Mouse (Mus musculus) mouse embryonic stem cell (cell line): ENCODE data around the gene Suclg2.
"Not testable (repeated sequence)": the region's sequence is repeated elsewhere in the genome, so short reads cannot be mapped to it uniquely, and the experiment has no call there.

Experiments used
- in situ Hi-C, 2 experiments: fragments of 300-500 bp; cut with MboI; formaldehyde crosslinking; loops; 1 replicate in 1 of 2; 3 replicates in 1 of 2; pipeline ENCODE4 v1.14.3; 2019 to 2020; ENCODE audit warnings: low sequenced_read_pairs in 2 of 2, low pct_unique_long_range_greater_than_20kb in 1 of 2, mixed read lengths in 1 of 2; ENCODE audit not compliant: unreplicated experiment in 1 of 2

Suclg2 gene

DNA sequence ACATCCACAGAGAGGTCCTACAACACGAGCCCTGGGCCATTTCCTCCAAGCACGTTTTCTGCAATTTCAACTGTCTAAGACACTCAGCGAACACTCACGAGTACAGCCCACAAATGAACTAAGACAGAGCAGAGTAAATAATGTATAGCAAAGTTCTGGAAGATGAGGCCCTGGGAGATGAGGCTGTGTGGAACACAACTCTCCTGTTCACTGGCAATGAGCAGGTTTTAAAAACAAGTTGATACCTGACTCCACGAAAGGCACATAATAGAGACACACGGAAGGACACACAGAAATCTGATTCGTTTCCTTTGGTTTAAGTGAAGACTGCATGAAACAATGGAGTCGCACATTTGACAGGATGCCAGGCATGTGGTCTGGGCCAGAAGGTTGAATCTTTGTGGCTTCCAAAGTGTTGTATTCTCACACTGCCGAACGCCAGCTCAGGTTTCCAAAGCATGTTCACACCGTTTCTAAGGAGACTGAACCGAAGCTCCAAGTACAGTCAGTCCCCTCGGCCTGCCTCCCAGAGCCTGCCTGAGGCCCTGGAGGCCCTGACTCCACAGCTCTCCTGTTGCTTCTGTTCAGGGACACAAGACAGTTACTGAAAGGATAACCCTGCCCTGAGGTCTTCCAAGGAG is 68.4 kb downstream of the Suclg2 start:
- in situ Hi-C loops = no loop called here

DNA sequence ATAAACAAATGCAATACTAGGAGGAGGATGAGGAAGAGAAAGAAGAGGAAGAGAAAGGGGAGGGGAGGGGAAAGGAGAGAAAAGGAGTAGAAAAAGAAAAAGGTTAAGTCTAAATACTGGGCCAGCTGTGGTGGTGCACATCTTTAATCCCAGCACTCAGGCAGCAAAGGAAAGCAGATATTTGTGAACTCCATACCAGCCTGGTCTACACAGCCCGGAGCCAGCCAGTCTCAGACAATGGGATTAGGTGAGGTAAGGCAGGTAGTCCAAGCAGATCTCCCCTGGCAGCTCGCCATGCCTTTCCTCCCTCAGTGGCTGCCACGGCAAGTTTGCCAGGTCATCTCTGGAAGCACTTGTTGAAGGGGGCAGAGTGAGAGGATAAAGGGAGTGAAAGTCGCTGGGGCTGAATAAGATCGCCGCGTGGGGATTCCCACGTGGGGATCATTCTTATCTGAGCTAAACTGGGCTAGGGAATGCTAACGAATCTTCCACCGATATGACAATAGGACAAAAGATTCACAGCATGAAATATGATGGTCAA is 69.4 kb downstream of the Suclg2 start:
- in situ Hi-C loops = no loop called here

DNA sequence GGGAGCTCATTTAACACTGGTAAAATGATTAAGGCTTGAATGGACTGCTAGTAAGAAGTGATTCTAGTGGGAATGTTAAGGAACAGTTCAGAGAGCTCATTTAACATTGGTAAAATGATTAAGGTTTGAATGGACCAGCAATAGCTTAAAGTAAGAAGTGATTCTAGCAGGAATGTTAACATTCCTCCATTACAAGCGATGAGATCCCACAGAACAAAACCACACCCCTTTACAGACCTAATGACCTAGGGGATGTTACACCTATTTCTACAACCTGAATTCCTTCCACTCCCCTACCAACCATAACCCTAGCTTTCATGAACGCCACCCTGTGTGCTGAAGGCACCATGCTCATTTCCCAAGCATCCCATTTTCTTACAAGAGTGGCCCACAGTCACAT is 81.2 kb downstream of the Suclg2 start:
- in situ Hi-C loops = no loop called here

DNA sequence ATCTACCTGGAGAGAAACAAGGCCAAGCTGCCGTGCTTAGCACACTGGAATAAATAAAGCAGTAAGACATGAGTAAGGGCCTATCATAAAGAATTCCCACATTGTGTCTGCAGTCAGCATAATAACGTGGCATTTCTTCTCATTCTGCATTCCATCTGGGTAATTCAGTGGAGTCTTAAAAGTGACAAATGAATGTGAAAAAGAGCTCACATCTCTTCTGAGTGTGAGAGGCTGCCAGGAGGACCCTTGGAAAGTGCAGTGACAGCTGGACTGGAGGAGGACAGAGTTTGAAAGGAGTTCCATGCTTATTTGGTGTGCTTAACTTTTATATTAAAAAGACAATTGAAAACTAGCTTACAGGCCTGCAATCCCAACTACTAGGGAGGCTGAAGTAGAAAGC is 83.2 kb downstream of the Suclg2 start:
- in situ Hi-C loops = no loop called here

DNA sequence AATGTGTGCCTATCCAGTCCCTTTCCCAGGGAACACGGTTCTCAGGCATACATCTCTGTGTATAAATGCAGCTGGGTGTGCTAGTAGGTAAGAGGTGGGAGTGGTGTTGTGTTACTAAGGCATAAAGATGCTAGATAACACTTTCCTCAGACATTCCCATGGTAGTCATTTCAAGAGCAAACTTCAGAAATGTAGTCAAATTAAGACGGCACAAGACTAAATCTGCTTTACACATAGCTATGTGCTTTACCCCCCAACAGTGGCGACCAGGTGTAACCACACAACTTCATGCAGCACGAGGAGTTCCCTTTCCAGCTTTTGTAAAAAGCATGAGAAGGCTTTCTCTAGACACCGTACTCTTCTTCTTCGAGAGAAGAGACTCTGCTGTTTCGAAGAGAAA is 89.5 kb downstream of the Suclg2 start:
- in situ Hi-C loops = no loop called here

DNA sequence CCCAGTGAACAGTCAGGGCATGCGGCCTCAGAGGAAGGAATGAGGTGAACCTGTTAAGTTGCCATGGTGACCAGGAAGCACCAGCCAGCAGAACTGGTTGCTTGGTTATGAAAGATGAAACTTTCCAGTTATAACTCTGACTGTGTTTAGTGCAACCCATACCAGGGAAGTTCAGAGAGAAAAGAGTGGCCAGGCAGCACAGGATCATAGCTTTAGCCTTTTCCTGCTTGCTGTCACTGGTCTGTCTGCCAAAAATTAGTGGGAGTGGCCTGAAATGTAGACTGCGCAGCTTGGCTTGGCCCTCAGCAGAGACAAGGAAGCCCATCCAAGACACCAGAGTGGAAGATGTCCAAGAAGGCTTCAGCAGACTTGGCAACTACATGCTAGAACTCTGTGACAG is 96.8 kb downstream of the Suclg2 start:
- in situ Hi-C loops = no loop called here

DNA sequence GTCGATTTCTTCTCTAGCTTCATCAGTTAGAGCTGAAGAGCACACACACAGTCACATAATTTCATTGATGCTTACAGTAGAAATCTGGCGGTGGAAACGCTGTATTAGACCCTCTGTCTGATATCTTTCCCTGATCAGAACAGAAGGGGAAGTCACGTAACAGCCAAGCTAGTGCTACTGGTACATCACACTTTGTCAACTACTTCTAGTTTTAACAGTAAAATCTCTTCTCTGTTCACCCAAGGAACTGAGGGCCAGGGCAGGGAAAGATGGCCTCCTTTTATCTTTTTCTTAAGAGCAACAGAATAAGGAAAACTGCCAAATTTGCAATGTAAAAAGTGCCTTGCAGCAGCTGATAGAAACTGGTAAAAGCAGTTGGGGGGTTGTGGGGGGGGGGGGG is 97.8 kb downstream of the Suclg2 start:
- in situ Hi-C loops = no loop called here

DNA sequence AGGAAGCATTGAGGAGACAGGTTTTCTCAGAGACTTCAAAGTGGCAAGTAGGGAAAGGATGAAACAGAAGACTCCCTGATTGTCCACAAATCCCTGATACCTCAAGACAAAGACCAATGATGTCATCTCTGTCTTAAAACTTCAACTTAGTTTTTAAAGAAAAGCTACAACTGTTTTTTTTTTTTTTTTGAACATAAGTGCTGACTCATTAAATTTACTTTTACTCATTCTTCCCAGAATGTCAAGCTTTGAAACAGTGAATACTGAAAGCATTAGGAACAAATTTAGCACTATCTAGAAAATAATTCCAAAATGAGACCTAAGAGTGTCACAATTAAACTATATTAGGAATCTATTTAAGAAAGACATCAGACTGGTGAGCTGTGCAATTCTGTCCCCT is 98.8 kb downstream of the Suclg2 start:
- in situ Hi-C loops = no loop called here

DNA sequence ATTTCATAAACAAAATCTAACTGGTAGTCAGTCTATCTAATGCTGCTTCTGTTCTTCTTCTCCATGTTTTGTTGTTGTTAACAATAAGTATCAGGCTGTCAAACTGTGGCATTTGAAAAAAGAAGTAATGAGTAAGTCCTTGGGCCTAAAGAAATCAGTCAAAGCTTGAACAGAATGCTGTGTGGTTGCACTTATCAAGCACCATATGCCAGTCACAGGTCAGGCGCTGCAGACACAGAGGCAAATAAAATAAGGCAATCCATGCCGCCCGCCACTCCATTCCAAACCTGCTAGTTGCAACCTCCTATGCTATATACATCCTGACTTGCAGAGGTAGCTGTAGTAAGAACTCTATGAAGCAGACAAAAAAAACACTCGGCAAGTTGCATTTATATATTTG is 100.2 kb downstream of the Suclg2 start:
- in situ Hi-C loops = no loop called here

DNA sequence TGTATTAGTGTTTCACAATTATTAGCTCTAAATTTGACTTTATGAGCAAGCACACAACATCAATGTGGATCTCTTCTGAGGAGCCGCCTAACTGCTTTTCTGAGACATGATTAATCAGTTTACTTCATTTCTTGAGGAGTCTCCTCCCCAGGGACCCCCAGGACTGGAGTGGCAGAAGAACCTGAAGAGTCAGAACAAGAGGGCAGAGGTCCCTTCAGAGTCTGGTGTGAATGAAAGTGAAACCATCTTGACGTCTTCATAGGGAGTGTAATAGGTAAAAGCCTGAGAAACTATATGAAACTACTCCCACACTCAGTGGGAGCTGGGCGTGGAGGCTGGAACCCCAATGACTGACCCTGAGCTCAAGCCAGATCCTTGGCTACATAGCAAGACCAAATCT is 105.4 kb downstream of the Suclg2 start:
- in situ Hi-C loops = no loop called here

DNA sequence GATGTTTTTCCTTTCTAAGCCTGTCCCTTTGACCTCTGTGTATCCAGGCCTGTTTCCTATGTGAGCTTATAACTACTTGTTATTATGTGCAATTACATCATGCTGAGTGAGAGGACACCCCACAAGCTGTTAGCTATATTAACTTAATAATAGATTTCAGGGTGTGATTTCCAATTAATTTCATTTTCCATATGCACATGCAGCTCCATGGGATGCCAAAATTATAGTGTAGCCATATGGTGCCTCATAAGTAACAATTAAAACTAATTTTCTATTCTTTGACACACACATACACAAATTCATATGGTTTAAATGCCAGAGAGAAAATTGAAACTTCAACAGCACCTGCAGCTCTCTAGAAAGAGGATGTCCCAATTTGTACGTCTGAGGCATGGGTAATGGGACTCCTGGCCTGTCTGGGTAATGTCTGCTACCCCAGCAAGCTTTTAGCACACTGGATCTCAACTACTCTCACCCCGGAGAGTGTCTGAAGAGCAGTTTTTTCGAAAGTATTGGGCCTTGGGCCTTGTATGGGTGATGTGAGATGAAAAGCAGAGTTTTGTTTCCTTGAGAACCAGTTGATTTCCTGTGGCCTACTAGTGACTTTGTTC is 106.1 kb downstream of the Suclg2 start:
- in situ Hi-C loops = no loop called here

DNA sequence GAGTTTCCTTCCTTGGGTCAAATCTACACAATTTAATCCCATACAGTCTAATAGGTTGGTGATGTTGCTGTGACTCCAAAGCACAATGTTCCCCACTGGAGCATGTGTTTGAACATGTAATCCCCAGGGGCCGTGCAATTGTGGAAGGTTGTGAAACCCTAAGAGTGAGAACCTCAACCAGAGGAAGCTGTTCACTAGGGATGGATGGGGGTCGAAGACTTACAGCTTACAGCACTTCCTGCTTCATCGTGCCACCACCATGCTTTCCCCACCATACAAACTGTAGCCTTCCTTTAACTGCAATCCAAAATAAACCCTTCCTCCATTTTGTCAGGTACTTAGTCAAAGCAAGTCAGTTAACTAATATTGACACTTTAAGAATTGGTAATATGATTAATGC is 107.5 kb downstream of the Suclg2 start:
- in situ Hi-C loops = no loop called here

DNA sequence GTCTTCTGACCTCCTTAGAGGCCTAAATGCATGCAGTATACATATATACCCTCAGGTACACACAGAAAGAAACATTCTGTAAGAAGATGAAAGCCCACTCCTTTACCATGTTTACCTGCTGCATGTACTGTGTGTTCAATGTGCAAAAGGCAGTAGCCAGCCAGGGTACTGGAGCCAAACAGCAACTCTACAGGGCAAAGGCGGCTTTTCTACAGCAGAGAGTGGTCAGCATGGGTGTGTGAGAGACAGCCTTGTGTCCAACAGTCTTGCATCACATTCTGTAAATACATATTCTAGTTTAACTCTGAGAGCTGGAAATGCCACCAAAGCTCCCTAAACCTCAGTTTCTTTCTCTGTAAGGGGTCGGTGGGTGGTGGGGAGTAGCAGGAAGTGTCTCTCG is 110.5 kb downstream of the Suclg2 start:
- in situ Hi-C loops = no loop called here

DNA sequence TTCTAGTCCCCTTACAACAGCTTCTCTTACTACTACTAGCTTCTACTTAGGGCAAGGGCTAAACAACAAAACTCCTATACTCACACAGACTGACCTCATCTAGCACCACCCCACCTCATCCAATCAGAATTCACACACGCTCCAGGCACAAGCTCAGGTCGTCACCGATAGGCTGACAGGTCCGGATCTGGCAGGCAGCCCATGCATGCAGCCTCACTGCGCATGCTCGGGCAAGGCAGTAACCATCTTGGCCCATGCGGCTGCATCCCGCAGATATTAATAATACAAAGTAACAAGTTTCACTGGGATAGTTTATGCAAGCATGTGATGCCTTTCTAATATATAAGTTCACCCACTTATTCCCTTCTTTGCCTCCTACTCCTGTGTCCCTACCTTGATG is 117.9 kb downstream of the Suclg2 start:
- in situ Hi-C loops = not testable (repeated sequence)

DNA sequence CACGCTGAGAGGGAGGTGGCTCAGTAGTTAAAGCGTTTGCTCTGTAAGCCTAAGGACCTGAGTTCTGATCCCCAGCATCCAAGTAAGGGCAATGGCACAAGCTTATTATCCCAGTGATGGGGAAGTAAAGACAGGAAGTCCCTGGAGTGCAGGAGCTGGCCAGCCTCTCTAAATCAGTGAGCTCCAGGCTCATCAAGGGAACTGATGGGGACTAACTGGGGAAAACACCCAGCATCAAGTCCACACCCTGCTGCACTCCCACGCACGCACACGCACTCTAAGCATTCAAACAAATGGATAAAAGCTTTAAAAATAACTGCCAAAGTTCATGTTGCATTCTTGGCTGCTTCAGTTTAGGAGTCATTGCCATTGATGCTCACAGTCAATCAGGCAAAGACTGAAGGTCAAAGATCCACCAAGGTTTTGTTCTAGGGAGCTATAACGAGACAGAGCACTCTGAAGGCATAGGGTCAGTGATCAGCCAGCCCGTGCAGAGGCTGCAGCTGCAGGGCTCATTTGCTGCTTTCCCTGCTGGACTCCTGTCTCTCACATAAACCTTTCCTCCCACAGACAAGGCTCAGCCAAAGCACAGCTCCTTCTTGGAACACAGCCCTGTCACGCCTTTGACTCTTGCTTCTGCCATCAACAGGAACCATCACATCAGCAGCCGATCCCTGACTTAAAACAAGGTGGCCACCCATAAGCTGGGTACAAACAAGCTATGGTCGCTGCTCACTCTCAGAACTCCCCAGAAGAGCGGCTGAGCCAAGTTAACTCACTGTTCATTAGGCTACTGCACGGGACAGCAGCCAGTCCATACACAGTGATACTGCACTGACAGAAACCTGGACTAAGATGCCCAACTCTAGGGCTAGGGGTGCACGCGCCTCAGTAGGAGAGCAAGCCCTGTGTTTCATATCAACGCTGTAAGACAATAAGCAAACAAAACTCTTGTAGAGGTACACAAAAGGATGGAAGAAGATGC is 121.5 kb downstream of the Suclg2 start:
- in situ Hi-C loops = no loop called here

DNA sequence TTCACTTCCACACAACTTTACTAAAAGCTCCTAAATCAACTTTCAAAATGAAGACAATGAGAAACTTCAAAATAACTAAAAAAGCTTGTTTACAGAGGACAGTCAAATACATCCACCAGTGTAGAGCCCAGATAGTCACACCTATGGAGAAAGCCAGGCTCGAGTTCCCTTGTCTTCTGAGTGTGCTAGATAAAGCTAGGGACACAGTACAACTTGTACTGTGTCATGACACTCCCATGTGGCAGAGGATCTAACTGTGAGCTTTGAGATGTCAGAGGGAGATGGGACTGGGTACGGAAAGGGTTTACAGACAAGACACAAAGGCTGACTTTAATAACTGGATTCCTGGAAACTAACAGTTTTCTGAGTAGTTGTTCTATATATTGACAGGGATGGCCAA is 122.7 kb downstream of the Suclg2 start:
- in situ Hi-C loops = no loop called here

DNA sequence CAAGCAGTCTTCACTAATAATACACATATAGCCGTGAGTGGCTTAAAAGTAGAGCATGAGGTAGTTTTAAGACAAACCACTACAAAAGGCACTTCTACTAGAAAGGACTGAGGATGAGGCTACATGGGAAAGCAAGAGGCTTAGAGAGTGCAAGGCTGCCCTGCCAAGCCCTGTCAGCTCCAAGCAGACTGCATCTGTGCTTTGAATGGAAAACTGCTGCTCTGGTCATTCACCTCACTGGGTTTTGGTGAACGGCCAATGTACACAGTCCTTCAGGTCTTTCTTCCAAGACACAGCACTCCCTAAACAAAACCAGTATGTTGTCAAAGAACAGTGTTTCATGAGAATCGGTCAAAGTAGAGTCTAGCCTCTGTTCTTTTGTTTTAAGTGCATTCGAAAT is 124.4 kb downstream of the Suclg2 start:
- in situ Hi-C loops = no loop called here

DNA sequence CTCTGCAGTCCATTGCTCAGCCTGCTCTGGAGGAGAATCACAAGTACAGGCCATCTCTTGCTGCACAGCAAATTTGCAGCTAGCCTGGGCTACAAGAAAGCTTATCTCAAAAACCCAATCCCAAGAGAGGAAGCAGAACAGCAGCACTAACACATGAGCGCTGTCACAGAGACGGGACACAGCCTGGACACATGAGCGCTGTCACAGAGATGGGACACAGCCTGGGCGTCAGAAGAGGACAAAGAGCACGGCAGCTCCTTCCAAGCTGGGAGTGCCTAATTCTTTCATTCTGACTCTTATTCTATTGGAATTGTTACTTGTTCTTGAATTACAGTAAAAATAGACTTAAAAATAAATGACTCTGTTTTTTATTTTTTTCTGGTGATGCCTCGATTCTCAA is 126.2 kb downstream of the Suclg2 start:
- in situ Hi-C loops = no loop called here

DNA sequence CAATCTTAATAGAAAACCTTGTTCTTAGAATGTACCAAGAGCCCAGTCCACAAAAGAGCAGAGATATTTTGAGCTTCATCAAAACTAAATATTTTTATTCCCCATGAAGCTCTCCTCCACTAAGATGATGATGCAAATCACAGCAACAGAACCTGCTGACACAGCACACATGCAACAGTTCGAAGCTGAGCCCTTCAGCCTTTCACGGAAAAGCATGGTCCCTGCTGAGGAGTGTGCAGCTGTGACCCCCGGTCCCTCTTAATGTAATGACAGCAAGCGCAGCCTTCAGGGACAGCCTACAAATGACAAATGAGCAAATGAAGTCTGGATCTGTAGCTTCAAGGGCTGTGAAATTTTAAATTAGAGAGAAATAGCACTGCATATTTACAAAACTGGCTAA is 128.1 kb downstream of the Suclg2 start:
- in situ Hi-C loops = no loop called here
